Mouse (Mus musculus): ENCODE measurements around the gene Ppp1r32. TPM values are rescaled to one million over a fixed set of nuclear protein-coding genes. Genes with fewer than 3 reads are reported as not detected.

The Ppp1r32 gene
- polyA plus RNA-seq, 1 experiment = 5.9 TPM

DNA sequence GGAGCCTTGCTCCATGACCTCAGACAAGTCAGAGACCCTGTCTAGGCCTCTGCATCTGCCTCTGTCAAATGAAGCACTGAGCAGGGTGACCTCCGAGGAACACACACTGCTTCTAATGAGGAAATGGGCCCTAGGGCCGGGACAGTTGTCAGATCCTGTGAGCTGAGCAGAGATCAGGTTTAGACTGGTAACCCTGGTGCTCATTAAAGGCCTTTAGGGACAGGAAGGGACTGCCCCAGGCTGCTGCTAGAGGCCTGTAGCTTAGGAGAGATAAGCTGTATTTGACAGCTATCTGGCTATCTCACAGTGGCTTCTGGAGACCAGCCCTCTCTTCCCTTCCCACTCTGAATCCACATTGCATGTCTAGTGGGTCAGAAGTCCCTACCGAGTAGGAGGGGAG is 51.3 kb downstream of the Ppp1r32 start:
- WGBS = 49% methylated on average over 3 of the region's 3 CpGs
- Histone ChIP-seq H3K4me3 (replicated peaks; ENCODE audit: extremely low read depth, low read depth, low read length) (no peak overlapping the region), H3K4me1 (ENCODE audit: control insufficient read depth, insufficient read depth, low read length) (no peaks in the 10 kb centered on the region)
- DNase-seq = no peak
- TF ChIP-seq CTCF (IDR thresholded peaks at IDR 0.05; ENCODE audit: insufficient read depth, low read length) (no peak), POLR2A (IDR thresholded peaks at IDR 0.05; ENCODE audit: borderline replicate concordance, extremely low read depth, low read depth, low read length) (no peak)

DNA sequence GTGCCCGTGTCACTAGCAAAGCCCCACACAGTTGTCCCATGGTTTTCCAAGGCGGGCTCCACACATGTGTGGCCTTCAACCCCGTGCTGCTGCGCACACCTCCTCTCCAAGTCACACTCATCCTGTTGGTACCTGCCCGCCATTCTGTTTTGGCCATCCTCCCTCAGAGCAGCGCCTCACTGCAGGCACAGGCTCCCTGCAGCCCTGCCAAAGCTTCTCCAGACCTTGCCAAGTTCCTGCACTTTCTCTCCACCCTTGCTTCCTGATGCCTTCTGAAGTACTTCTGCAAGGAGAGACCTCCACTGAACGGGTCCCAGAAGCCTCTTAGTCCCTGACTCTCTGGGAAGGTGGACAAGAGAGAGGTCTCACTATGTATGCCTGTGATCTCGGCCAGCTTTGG is 53.4 kb downstream of the Ppp1r32 start:
- no peak for TF ChIP-seq POLR2A (IDR thresholded peaks at IDR 0.05; ENCODE audit: borderline replicate concordance, extremely low read depth, low read depth, low read length)
- TF ChIP-seq CTCF (IDR thresholded peaks at IDR 0.05; ENCODE audit: insufficient read depth, low read length) = no peak

DNA sequence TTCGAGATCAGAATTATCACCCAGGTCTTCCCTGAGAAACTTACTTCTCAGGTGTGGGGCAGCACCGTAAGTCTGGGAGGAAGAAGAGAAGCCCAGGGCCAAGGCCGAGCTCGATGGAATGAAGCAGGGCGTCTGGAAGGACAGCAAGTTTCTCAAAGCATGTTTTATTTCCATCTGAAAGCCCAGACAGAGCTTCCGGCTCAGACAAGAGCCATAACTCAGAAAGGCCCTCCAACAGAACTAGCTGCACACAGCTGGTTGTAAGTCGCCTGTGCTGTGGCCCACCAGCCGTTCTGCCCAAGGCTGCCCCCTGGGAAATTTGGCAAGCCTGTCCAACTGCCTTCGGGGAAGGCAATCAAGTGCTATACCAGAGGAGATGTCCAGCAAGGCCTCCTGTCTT is 55.3 kb downstream of the Ppp1r32 start:
- DNase-seq = no peak
- WGBS = 80% methylated on average over 9 of the region's 9 CpGs
- Histone ChIP-seq H3K4me3 (replicated peaks; ENCODE audit: extremely low read depth, low read depth, low read length) (no peak overlapping the region), H3K4me1 (ENCODE audit: control insufficient read depth, insufficient read depth, low read length) (no peaks in the 10 kb centered on the region)
- TF ChIP-seq POLR2A (IDR thresholded peaks at IDR 0.05; ENCODE audit: borderline replicate concordance, extremely low read depth, low read depth, low read length) (no peak), CTCF (IDR thresholded peaks at IDR 0.05; ENCODE audit: insufficient read depth, low read length) (no peak)

More for the DNA sequence above, 53.4 kb downstream of the Ppp1r32 start:
- Histone ChIP-seq H3K4me1 (ENCODE audit: control insufficient read depth, insufficient read depth, low read length) (no peaks in the 10 kb centered on the region), H3K4me3 (replicated peaks; ENCODE audit: extremely low read depth, low read depth, low read length) (no peak overlapping the region)
- no peak for DNase-seq
- 52% methylated on average over 8 of the region's 8 CpGs for WGBS

DNA sequence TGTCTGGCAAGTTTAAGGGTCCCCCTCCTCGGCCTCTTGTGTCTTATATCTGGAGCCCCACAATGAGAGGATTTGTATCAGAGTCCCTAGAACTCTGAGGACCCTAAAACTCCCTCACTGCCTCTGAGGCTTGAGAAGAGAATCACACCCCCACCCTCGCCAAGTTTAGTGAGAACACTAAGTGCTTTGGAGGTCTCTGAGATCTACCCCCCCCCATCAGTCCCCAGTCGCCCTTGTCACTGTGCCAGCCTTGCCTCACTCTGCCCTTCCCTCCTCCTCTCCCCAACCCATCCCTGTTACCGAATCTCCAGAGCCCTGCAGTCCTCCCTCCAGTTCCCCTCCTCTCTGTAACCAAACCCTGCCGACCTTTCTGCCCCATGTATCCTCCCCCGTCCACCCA is 55.9 kb downstream of the Ppp1r32 start:
- WGBS = 57% methylated on average over 6 of the region's 6 CpGs
- no peak for TF ChIP-seq POLR2A (IDR thresholded peaks at IDR 0.05; ENCODE audit: borderline replicate concordance, extremely low read depth, low read depth, low read length)
- no peak for TF ChIP-seq CTCF (IDR thresholded peaks at IDR 0.05; ENCODE audit: insufficient read depth, low read length)
- Histone ChIP-seq H3K4me3 (replicated peaks; ENCODE audit: extremely low read depth, low read depth, low read length) (no peak overlapping the region), H3K4me1 (ENCODE audit: control insufficient read depth, insufficient read depth, low read length) (no peaks in the 10 kb centered on the region)
- no peak for DNase-seq

DNA sequence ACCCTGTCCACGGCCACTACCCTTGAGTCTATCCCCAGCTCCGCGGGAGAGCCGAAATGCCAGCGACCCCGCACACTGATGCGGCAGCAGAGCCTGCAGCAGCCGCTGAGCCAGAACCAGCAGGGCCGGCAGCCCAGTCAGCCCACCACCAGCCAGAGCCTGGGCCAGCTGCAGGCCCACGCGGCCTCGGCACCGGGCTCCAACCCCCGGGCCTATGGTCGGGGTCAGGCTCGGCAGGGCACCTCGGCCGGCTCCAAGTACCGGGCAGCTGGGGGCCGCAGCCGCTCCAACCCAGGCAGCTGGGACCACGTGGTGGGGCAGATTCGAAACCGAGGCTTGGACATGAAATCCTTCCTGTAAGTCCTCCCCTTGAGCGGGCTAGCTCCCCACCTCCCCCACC is 56.4 kb downstream of the Ppp1r32 start:
- H3K4me1 ChIP-seq (ENCODE audit: control insufficient read depth, insufficient read depth, low read length) = no peaks in the 10 kb centered on the region
- DNase-seq = no peak
- no peak overlapping the region for H3K4me3 ChIP-seq (replicated peaks; ENCODE audit: extremely low read depth, low read depth, low read length)
- WGBS = 62% methylated on average over 25 of the region's 25 CpGs
- TF ChIP-seq CTCF (IDR thresholded peaks at IDR 0.05; ENCODE audit: insufficient read depth, low read length) = no peak
- no peak for TF ChIP-seq POLR2A (IDR thresholded peaks at IDR 0.05; ENCODE audit: borderline replicate concordance, extremely low read depth, low read depth, low read length)

DNA sequence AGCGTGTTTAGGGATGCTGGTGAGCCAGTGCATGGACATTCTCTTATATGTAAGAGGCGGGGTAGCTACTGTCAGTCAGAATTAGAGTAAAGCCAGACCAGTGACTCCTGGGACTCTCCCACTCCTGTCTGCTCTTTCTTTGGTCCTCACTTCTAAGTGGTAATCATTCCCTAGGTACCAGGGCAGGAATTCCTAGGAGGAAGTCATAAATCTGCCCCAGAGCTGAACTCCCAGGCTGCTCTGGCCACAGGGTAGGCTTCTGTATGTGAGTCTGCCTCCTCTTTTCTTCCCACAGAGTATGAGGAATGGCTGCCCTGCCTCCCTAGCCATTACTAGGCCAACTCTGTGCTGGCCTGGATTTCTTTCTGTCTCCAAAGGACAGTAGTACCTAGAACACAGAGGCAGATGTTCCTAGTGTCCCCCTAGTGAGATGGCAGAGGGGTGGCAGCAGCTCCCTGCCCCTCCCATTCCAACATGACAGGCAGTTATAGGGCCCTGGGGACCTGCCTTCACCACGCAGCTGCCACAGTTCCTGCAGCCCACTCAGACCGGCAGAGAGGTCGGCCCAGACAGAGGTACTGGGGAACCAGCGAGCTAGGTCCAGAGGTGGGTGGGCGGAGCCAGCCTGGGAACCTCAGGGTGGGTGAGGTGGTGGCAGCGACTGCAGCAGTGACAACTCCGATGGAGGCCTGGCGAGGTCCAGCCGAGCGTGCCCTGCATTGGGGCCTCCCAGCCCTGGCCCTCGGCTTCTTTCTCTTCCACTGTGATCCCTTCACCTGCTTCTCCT is 57.1 kb downstream of the Ppp1r32 start:
- Histone ChIP-seq H3K4me3 (replicated peaks; ENCODE audit: extremely low read depth, low read depth, low read length) (no peak overlapping the region), H3K4me1 (ENCODE audit: control insufficient read depth, insufficient read depth, low read length) (no peaks in the 10 kb centered on the region)
- WGBS = 65% methylated on average over 13 of the region's 13 CpGs
- no peak for TF ChIP-seq CTCF (IDR thresholded peaks at IDR 0.05; ENCODE audit: insufficient read depth, low read length)
- TF ChIP-seq POLR2A (IDR thresholded peaks at IDR 0.05; ENCODE audit: borderline replicate concordance, extremely low read depth, low read depth, low read length) = no peak
- no peak for DNase-seq

DNA sequence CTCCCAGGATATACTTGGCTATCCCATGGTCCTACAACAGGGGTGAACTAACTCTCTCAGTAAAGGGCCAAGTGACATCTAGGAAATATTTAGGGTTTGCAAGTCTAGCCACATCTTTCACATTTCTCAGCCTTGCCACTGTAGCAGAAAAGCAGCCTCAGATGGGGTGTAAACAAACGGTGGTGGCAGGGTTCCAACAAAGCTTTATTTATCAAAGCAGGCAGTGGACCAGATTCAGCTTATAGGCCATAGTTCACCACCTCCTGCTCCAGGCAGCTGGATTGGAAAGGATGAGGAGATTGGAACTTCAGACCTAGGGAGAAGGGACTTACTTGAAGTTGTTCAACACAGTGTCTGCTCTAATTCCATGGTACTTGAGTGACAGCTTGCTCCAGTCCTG is 58.0 kb downstream of the Ppp1r32 start:
- TF ChIP-seq CTCF (IDR thresholded peaks at IDR 0.05; ENCODE audit: insufficient read depth, low read length) (no peak), POLR2A (IDR thresholded peaks at IDR 0.05; ENCODE audit: borderline replicate concordance, extremely low read depth, low read depth, low read length) (no peak)
- no peak for DNase-seq
- no peaks in the 10 kb centered on the region for H3K4me1 ChIP-seq (ENCODE audit: control insufficient read depth, insufficient read depth, low read length)
- 38% methylated on average over 1 of the region's 1 CpGs for WGBS
- H3K4me3 ChIP-seq (replicated peaks; ENCODE audit: extremely low read depth, low read depth, low read length) = no peak overlapping the region

Other genes with a start within 250 kb of the Ppp1r32 start
- gene Myrf, start 242.2 kb downstream of the Ppp1r32 start, polyA plus RNA-seq (2012; rRNA removed) = 54.8 and 62.8 TPM in 2 replicates
- gene Dagla, start 178.1 kb downstream of the Ppp1r32 start, polyA plus RNA-seq (2012; rRNA removed) = 15.3 TPM in 2 replicates
- 10.9 and 11.7 TPM in 2 replicates for gene Syt7, start 93.8 kb downstream of the Ppp1r32 start, polyA plus RNA-seq (2012; rRNA removed)
- 20.6 and 25.6 TPM in 2 replicates for gene Lrrc10b, start 25.5 kb downstream of the Ppp1r32 start, polyA plus RNA-seq (2012; rRNA removed)
- gene Cpsf7, start 42.3 kb upstream of the Ppp1r32 start, polyA plus RNA-seq (2012; rRNA removed) = 30.3 and 41.1 TPM in 2 replicates
- gene Sdhaf2, start 43.2 kb upstream of the Ppp1r32 start, polyA plus RNA-seq (2012; rRNA removed) = 16.2 and 23.0 TPM in 2 replicates
- gene Tmem216, start 73.3 kb upstream of the Ppp1r32 start, polyA plus RNA-seq (2012; rRNA removed) = 18.8 and 28.6 TPM in 2 replicates
- 88.4 and 113 TPM in 2 replicates for gene Cyb561a3, start 94.2 kb upstream of the Ppp1r32 start, polyA plus RNA-seq (2012; rRNA removed)
- gene Tmem138, start 94.4 kb upstream of the Ppp1r32 start, polyA plus RNA-seq (2012; rRNA removed) = 8.5 and 11.1 TPM in 2 replicates
- gene Ddb1, start 122.4 kb upstream of the Ppp1r32 start, polyA plus RNA-seq (2012; rRNA removed) = 83.7 and 127 TPM in 2 replicates
- gene Tkfc, start 122.7 kb upstream of the Ppp1r32 start, polyA plus RNA-seq (2012; rRNA removed) = 8.0 and 9.8 TPM in 2 replicates
- gene Vwce, start 151.3 kb upstream of the Ppp1r32 start, polyA plus RNA-seq (2012; rRNA removed) = 0.14 and 0.16 TPM in 2 replicates
- not detected in 2 replicates for gene Pga5, start 195.1 kb upstream of the Ppp1r32 start, polyA plus RNA-seq (2012; rRNA removed)
- gene Vps37c, start 205.8 kb upstream of the Ppp1r32 start, polyA plus RNA-seq (2012; rRNA removed) = 33.0 and 39.3 TPM in 2 replicates